Mouse (Mus musculus) hindbrain, embryonic 14.5 days (tissue): Measurements from ENCODE around the gene Mfsd11. TPM values are rescaled to one million over a fixed set of nuclear protein-coding genes. Genes with fewer than 3 reads are reported as not detected.

Experiments
- ATAC-seq: fragments of 200-750 bp; cut with Nextera tagmentation; 2 replicates; pipeline ENCODE4 v1.8.0; 2017; ENCODE audit warnings: moderate number of reproducible peaks, mild to moderate bottlenecking, moderate TSS enrichment, moderate library complexity; ENCODE audit not compliant: low FRiP score
- DNase-seq: peaks from one replicate; pipeline ENCODE4 v3.0.0-alpha.2; 2015; ENCODE audit warnings: low spot score
- H3K27ac ChIP-seq: fragments of 300-500 bp; sonication (generic); 2 replicates; pipeline ENCODE4 v1.5.1; 2014; ENCODE audit warnings: mild to moderate bottlenecking, moderate library complexity
- H3K27me3 ChIP-seq: fragments of 300-500 bp; sonication (generic); 2 replicates; pipeline ENCODE4 v1.6.1; 2014; ENCODE audit warnings: mild to moderate bottlenecking, low read length, mixed read lengths; ENCODE audit not compliant: control insufficient read depth, insufficient read depth
- H3K36me3 ChIP-seq: fragments of 300-500 bp; sonication (generic); replicated peaks from 2 replicates; pipeline ENCODE4 v1.6.1; 2014; ENCODE audit not compliant: control insufficient read depth, insufficient read depth
- H3K4me1 ChIP-seq: fragments of 300-500 bp; sonication (generic); replicated peaks from 2 replicates; pipeline ENCODE4 v1.6.1; 2014; ENCODE audit warnings: antibody characterized with exemption, low read length, mixed read lengths; ENCODE audit not compliant: control insufficient read depth, insufficient read depth
- H3K4me2 ChIP-seq: fragments of 300-500 bp; sonication (generic); replicated peaks from 2 replicates; pipeline ENCODE4 v1.6.1; 2014; ENCODE audit warnings: mild to moderate bottlenecking, moderate library complexity
- H3K4me3 ChIP-seq: fragments of 300-500 bp; sonication (generic); replicated peaks from 2 replicates; pipeline ENCODE4 v1.5.1; 2014; ENCODE audit warnings: mild to moderate bottlenecking, low read length
- H3K9ac ChIP-seq: fragments of 300-500 bp; sonication (generic); 2 replicates; pipeline ENCODE4 v1.6.1; 2014
- H3K9me3 ChIP-seq: fragments of 300-500 bp; sonication (generic); 2 replicates; pipeline ENCODE4 v1.6.1; 2016; ENCODE audit warnings: low read length; ENCODE audit not compliant: control insufficient read depth
- WGBS: fragments of 180-500 bp; shearing (Covaris S2); extraction: QIAGEN DNeasy Blood & Tissue Kit; methylation state at CpG from one replicate; pipeline ENCODE4 v1.1.7; 2014; 5-methylcytosine and 5-hydroxymethylcytosine counted together
- polyA plus RNA-seq: library from polyadenylated mRNA; unstranded; fragments of >200 nt; fragmentation: Nextera tagmentation; extraction: Ambion mirVana; gene quantifications from 2 replicates; pipeline ENCODE4 v1.2.1, GENCODE M21; 2014

Mfsd11 gene
- polyA plus RNA-seq, 1 experiment from 2014 or later, result 54.4 TPM

DNA sequence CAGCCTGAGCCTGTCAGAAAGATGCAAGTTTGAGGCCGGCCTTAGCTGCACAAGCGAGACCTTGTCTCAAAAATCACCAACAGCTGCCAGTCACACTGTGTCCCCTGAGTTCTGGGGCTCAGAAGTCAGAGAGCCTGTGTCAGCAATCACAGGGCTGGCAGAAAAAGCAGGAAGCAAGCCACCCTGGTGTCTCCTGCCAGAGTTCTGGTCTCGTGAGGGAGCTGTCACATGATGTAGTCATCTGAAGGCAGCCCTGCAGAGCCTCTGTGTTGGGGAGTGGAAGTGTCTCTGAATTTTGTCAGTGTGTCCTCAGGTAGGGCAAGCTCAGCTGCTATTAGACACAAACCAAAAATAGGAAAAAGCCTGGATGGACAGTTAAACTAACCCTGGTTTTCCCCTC is 15.9 kb downstream of the Mfsd11 start:
- no peak for DNase-seq

DNA sequence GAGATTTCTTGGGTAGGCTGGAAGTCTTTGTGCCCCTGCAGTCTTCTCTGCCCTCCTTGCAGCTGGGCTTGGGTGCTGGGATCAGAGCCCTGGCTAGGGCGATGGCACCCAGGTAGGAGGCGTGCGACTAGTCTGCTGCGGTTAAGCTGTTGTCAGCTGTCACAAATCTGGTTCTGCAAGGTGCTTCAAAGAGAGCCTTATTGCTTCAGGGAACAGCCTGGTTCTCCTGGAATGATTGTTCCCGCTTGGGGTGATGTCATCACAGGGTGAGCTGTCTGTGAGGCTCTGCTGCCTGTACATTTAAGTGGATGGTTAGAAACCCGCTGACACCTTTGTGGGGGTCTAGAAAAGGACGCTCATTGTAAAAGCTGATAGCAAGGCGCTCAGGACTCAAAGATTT is 17.0 kb downstream of the Mfsd11 start:
- no peak overlapping the region for H3K27ac ChIP-seq
- H3K36me3 ChIP-seq, result peaks cover 96% of the 10 kb centered on the region
- no peak overlapping the region for H3K4me2 ChIP-seq
- no peaks in the 10 kb centered on the region for H3K4me1 ChIP-seq
- 93% methylated on average over 8 of the region's 8 CpGs for WGBS
- no peak for ATAC-seq
- H3K9me3 ChIP-seq, result no peaks in the 10 kb centered on the region
- H3K27me3 ChIP-seq, result no peaks in the 10 kb centered on the region
- no peak for DNase-seq
- no peak overlapping the region for H3K9ac ChIP-seq
- no peak overlapping the region for H3K4me3 ChIP-seq

More for the DNA sequence above, 15.9 kb downstream of the Mfsd11 start:
- Histone ChIP-seq H3K27me3 (no peaks in the 10 kb centered on the region), H3K4me3 (no peak overlapping the region), H3K9ac (no peak overlapping the region), H3K4me2 (no peak overlapping the region), H3K36me3 (peaks cover 96% of the 10 kb centered on the region), H3K4me1 (no peaks in the 10 kb centered on the region), H3K9me3 (no peaks in the 10 kb centered on the region), H3K27ac (no peak overlapping the region)
- 80% methylated on average over 3 of the region's 3 CpGs for WGBS
- no peak for ATAC-seq

DNA sequence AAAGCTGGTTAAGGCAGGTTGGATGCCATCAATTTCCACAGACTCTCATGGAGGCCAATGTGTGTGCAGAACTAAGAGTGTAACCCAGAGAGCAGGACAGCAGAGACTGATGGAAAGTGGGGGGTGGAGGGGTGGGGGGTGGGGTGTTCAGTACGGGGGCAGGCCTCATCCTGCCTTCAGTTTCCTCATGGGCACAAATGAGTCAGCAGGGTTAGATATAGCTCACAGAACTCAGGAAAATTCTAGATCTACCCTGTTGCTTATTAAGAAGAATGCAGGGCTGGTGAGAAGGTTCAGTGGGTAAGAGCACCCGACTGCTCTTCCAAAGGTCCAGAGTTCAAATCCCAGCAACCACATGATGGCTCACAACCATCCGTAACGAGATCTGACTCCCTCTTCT is 17.4 kb downstream of the Mfsd11 start:
- WGBS, result 85% methylated on average over 4 of the region's 4 CpGs
- H3K9me3 ChIP-seq, result no peaks in the 10 kb centered on the region
- H3K4me2 ChIP-seq, result no peak overlapping the region
- no peak overlapping the region for H3K9ac ChIP-seq
- no peak overlapping the region for H3K27ac ChIP-seq
- H3K27me3 ChIP-seq, result no peaks in the 10 kb centered on the region
- DNase-seq, result no peak
- H3K4me1 ChIP-seq, result no peaks in the 10 kb centered on the region
- ATAC-seq, result no peak
- H3K36me3 ChIP-seq, result peaks cover 96% of the 10 kb centered on the region
- H3K4me3 ChIP-seq, result no peak overlapping the region

DNA sequence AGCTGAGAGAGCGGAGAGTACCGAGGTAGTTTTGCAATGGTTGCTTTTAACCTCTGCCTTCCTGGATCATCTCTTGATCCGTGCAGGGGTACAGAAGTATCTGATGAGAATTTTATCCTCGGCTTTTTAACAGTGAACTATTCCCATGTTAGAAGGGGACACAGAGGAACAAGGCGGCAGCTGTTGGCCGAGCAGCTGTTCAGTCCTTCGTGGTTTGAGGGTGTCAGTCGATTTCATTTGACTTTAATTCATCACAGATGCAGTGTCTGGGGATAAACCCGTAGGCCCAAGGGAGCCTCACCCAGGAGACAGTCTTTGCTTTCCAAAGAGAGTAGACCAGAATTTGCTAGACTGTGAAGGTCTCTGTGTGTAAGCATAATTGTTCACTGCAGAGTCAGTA is 19.3 kb downstream of the Mfsd11 start:
- H3K4me3 ChIP-seq, result no peak overlapping the region
- peaks cover 89% of the 10 kb centered on the region for H3K36me3 ChIP-seq
- ATAC-seq (no peak), DNase-seq (no peak)
- no peaks in the 10 kb centered on the region for H3K4me1 ChIP-seq
- no peaks in the 10 kb centered on the region for H3K9me3 ChIP-seq
- 89% methylated on average over 9 of the region's 9 CpGs for WGBS
- no peak overlapping the region for H3K9ac ChIP-seq
- no peaks in the 10 kb centered on the region for H3K27me3 ChIP-seq
- H3K27ac ChIP-seq, result no peak overlapping the region
- no peak overlapping the region for H3K4me2 ChIP-seq

DNA sequence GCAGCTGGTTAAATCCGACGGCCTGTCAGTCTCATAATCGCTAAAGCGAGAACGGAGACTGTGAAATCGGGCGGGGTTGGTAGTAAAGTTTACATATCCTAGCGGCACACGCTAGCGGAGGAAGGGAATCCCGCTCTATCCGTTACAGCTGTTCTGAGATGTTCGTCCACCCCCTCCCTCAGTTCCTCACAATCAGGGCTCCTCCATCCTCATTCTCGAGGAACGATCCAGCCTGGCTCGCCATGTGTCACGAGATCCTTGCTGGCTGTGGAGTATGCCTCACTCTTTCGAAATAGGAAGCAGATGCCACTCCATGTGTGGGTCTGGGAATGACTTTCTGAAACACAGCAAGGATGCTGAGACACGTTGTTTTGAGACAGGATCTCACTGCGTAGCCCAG is 21.7 kb downstream of the Mfsd11 start:
- H3K9ac ChIP-seq, result no peak overlapping the region
- ATAC-seq, result no peak

DNA sequence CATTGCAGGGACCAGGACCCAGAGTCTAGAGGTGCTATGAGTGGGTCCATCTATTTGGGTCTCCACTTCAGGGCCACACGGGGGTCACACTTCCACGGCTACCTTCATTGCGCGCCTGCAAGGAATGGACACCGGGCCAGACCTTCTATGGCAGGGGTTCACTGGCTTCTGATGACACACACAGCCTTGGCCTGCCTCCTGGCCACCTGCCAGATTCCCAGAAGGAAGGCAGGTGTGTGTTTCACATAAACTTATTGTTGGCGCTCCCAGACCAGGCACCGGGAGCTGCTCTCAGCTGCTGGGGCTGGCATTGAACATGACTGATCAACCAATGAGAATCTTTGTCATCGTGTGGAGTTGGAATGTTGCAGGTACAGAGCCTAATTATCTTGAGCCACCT is 26.2 kb downstream of the Mfsd11 start:
- no peaks in the 10 kb centered on the region for H3K4me1 ChIP-seq
- peaks cover 24% of the 10 kb centered on the region for H3K36me3 ChIP-seq
- H3K4me2 ChIP-seq, result no peak overlapping the region
- WGBS, result 89% methylated on average over 8 of the region's 8 CpGs
- ATAC-seq (no peak), DNase-seq (no peak)
- no peak overlapping the region for H3K9ac ChIP-seq
- H3K9me3 ChIP-seq, result no peaks in the 10 kb centered on the region
- no peaks in the 10 kb centered on the region for H3K27me3 ChIP-seq
- no peak overlapping the region for H3K27ac ChIP-seq
- no peak overlapping the region for H3K4me3 ChIP-seq

More for the DNA sequence above, 21.7 kb downstream of the Mfsd11 start:
- Histone ChIP-seq H3K4me3 (no peak overlapping the region), H3K4me2 (no peak overlapping the region), H3K27me3 (no peaks in the 10 kb centered on the region), H3K36me3 (peaks cover 66% of the 10 kb centered on the region), H3K27ac (no peak overlapping the region), H3K9me3 (no peaks in the 10 kb centered on the region), H3K4me1 (no peaks in the 10 kb centered on the region)
- WGBS, result 86% methylated on average over 20 of the region's 20 CpGs
- no peak for DNase-seq

DNA sequence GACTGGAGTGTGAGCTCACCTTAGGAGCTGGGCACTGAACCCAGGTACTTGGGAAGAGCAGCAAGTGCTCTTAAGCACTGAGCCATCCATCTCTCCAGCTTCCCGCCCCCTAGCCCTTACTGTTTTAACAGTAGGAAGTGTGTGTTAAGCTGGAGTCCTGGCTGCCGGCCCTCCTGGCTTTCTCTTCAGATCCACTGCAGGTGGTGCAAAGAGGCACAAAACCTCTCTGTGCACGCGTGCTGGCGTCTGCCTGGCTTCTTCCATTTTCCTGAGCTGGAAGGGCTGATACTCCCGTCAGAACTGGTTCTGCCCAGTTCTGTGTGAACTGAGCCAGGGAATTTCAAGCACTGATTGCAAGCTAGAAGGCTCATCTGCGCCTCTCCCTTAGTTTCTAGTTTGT is 28.6 kb downstream of the Mfsd11 start:
- Histone ChIP-seq H3K4me1 (peaks cover 5% of the 10 kb centered on the region), H3K27ac (no peak overlapping the region), H3K4me3 (no peak overlapping the region), H3K9me3 (no peaks in the 10 kb centered on the region), H3K9ac (no peak overlapping the region), H3K4me2 (no peak overlapping the region), H3K27me3 (no peaks in the 10 kb centered on the region), H3K36me3 (0 out of 2 replicates have a peak, but pooled peaks cover 2% of the 10 kb centered on the region)
- WGBS, result 63% methylated on average over 7 of the region's 7 CpGs
- no peak for ATAC-seq
- no peak for DNase-seq

DNA sequence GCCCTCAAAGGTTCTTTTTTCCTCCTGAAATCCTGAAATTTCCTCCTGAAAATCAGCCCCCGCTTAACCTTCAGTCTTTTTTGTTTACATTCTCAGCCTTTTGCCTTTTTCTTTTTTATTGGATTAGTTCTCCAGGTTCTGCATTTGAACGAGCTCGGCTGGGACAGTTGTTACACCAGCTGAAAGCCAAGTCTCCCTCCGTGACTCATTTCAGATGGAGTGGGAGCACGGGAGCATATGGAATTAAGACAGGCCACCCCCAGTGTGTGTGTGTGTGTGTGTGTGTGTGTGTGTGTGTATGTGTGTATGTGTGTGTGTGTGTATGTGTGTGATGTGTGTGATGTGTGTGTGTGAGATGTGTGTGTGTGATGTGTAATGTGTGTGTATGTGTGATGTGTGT is 29.2 kb downstream of the Mfsd11 start:
- H3K4me2 ChIP-seq, result no peak overlapping the region
- DNase-seq (no peak), ATAC-seq (no peak)
- no peak overlapping the region for H3K4me3 ChIP-seq
- no peak overlapping the region for H3K9ac ChIP-seq
- WGBS, result 76% methylated on average over 5 of the region's 5 CpGs
- H3K4me1 ChIP-seq, result peaks cover 6% of the 10 kb centered on the region
- H3K27me3 ChIP-seq, result no peaks in the 10 kb centered on the region
- H3K27ac ChIP-seq, result no peak overlapping the region
- H3K9me3 ChIP-seq, result no peaks in the 10 kb centered on the region
- H3K36me3 ChIP-seq, result no peaks in the 10 kb centered on the region

DNA sequence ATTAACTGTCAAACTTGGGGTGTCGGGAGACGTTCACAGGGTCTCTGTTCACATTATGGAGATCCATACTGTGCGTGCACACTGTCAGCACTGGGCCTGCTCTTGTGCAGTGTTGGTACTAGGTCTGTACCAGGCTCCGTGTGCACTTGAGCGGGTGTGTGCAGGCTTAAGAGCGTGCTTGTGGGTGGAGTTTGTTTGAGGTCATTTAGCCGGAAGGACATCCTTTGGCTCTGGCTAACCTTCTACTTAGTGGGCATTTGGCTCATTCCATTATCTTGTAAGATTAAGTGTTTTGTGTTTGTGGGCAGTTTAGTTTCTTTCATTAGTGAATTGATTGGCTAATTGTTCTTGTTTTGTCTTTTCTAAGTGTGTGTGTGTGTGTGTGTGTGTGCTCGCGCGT is 30.2 kb downstream of the Mfsd11 start:
- Histone ChIP-seq H3K27me3 (no peaks in the 10 kb centered on the region), H3K4me3 (no peak overlapping the region), H3K4me2 (no peak overlapping the region), H3K9me3 (no peaks in the 10 kb centered on the region), H3K36me3 (no peaks in the 10 kb centered on the region), H3K9ac (no peak overlapping the region), H3K4me1 (peaks cover 6% of the 10 kb centered on the region), H3K27ac (no peak overlapping the region)
- whole genome bisulfite sequencing, result 80% methylated on average over 10 of the region's 10 CpGs
- DNase-seq (no peak), ATAC-seq (no peak)

DNA sequence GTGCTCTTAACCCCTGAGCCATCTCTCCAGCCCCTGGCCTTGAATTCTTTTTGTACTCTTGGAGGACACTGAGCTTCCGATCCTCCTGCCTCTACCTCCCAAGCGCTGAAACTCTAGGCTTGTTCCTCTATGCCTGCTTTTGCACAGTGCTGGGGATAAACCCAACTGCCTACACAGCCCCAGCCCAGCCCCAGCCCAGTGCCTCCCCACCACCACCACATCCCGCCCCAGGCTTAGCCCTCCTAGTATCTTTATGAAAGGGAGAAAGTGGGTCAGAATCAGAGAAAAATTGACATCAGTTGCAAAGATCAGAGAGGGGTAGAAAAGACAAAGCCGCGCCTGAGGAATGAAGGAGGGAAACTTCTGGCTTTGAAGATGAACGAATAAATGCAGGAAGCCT is 31.8 kb downstream of the Mfsd11 start:
- H3K36me3 ChIP-seq, result no peaks in the 10 kb centered on the region
- no peaks in the 10 kb centered on the region for H3K27me3 ChIP-seq
- DNase-seq, result no peak
- H3K4me3 ChIP-seq, result no peak overlapping the region
- no peak overlapping the region for H3K4me2 ChIP-seq
- no peaks in the 10 kb centered on the region for H3K9me3 ChIP-seq
- peaks cover 6% of the 10 kb centered on the region for H3K4me1 ChIP-seq
- no peak for ATAC-seq
- no peak overlapping the region for H3K27ac ChIP-seq
- no peak overlapping the region for H3K9ac ChIP-seq
- 89% methylated on average over 6 of the region's 6 CpGs for WGBS
